Mouse (Mus musculus) liver, embryonic 14.5 days (tissue): ENCODE results near the gene Ier2.

Experiments
- CTCF ChIP-seq: IDR thresholded peaks from 2 replicates; pipeline ENCODE4 v1.5.1; 2016; ENCODE audit warnings: antibody characterized with exemption, low read depth, control low read depth
- EP300 ChIP-seq: IDR thresholded peaks from 2 replicates; pipeline ENCODE4 v1.6.1; 2016; ENCODE audit warnings: antibody characterized with exemption, low read depth

- peak; percentile 5; the same call in 1 of the 2 replicates for TF ChIP-seq CTCF
- no peak for TF ChIP-seq EP300
These were observed 40.4 kb upstream of the Ier2 start for GRCm38 (mm10) chr8:84702963-84703465.
